Mouse (Mus musculus): ENCODE results near the gene Cyba. TPM values are rescaled to one million over a fixed set of nuclear protein-coding genes. Genes with fewer than 3 reads are reported as not detected.

Cyba gene
- polyA plus RNA-seq (2015; fragmentation: Nextera tagmentation; extraction: Ambion mirVana): 310 and 320 TPM in 2 replicates

- H3K4me3 ChIP-seq (replicated peaks): peak within 1 kb of the TSS; percentile 57
- peaks cover 50% of the 10 kb centered on the region for H3K4me1 ChIP-seq
- H3K4me2 ChIP-seq: peak within 1 kb of the TSS; percentile 77
- H3K36me3 ChIP-seq: peaks cover 38% of the 10 kb centered on the region
- 2% methylated on average over 45 of the region's 45 CpGs for WGBS
- peak within 1 kb of the TSS; percentile 71 for H3K27ac ChIP-seq
- ATAC-seq (replicated peaks; ENCODE audit: low FRiP score): peak; percentile 81
- no peaks in the 10 kb centered on the region for H3K27me3 ChIP-seq
- H3K9ac ChIP-seq: peak within 1 kb of the TSS; percentile 53
- H3K9me3 ChIP-seq (replicated peaks): no peaks in the 10 kb centered on the region
Observed at GRCm38 (mm10) chr8:122432443-122433268, at the start of gene Cyba. TSS of gene Cyba (minus strand) at chr8:122432930.

GRCm38 (mm10) chr8:122482448-122482847, 49.7 kb upstream of the Cyba start:
- 94% methylated on average over 8 of the region's 8 CpGs for WGBS
- Histone ChIP-seq H3K27me3 (no peaks in the 10 kb centered on the region), H3K4me2 (no peak overlapping the region), H3K27ac (no peak overlapping the region), H3K4me1 (no peaks in the 10 kb centered on the region), H3K4me3 (replicated peaks) (no peak overlapping the region), H3K9ac (no peak overlapping the region), H3K36me3 (peaks cover 95% of the 10 kb centered on the region), H3K9me3 (replicated peaks) (no peaks in the 10 kb centered on the region)
- no peak for ATAC-seq (replicated peaks; ENCODE audit: low FRiP score)

DNA sequence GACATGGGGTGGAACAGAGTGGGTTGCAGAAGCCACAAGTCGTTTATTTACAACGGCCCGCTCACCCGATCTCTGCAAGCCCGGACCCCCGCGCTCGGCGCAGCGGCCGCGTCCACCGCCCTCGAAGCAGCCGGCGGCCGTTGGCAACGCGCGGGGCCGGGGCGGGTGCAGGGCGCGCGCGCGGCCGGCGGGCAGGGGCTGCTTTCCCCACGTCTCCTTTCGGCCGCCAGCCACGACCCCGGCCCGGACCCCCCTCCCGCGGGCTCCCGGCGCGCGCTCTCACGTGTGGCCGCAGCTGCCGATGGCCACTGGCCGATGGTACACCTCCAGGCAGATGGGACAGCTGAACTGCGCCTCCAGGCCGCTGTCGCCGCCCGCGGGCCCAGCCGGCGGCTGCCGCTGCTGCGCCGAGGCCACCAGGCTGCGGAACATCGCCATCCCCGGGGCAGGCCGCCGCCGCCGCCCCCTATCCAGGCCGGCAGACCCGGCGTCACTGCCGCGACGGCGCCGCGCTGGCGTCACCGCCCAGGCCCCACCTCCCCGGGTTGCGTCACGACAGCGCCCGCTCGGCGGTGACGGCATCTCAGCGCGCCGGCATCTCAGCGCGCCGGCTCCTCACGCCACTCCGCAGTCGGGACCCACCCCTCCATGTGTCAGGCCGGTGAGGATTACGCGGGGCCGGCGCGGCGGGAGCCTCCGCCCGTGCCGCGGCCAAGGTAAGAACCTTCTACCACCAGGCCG, 43.0 kb upstream of the Cyba start, which contains the start of the genes Rnf166 and Ctu2:
TSS of gene Rnf166 (minus strand) at position 485 of the 741 bp plus-strand sequence.
TSS of gene Ctu2 (plus strand) at position 564 of the 741 bp plus-strand sequence.
- ATAC-seq (replicated peaks; ENCODE audit: low FRiP score): peak; percentile 92
- Histone ChIP-seq H3K27me3 (no peaks in the 10 kb centered on the region), H3K27ac (peak within 1 kb of the TSS; percentile 65), H3K4me2 (peak within 1 kb of the TSS; percentile 77), H3K4me1 (peaks cover 25% of the 10 kb centered on the region), H3K9me3 (replicated peaks) (no peaks in the 10 kb centered on the region), H3K4me3 (replicated peaks) (peak within 1 kb of the TSS; percentile 100), H3K36me3 (peaks cover 60% of the 10 kb centered on the region), H3K9ac (peak within 1 kb of the TSS; percentile 96)
- WGBS: under 1% methylated on average over 92 of the region's 103 CpGs

- Histone ChIP-seq H3K27ac (peak overlapping the region; percentile 65), H3K4me3 (replicated peaks) (peak overlapping the region; percentile 100), H3K9me3 (replicated peaks) (no peaks in the 10 kb centered on the region), H3K4me2 (peak overlapping the region; percentile 77), H3K4me1 (peaks cover 25% of the 10 kb centered on the region), H3K36me3 (peaks cover 61% of the 10 kb centered on the region), H3K9ac (peak overlapping the region; percentile 96), H3K27me3 (no peaks in the 10 kb centered on the region)
- WGBS: 5% methylated on average over 16 of the region's 16 CpGs
- peak; percentile 12; the same call in 1 of the 2 replicates for ATAC-seq (replicated peaks; ENCODE audit: low FRiP score)
Observed at GRCm38 (mm10) chr8:122474951-122475560, 42.3 kb upstream of the Cyba start.

DNA sequence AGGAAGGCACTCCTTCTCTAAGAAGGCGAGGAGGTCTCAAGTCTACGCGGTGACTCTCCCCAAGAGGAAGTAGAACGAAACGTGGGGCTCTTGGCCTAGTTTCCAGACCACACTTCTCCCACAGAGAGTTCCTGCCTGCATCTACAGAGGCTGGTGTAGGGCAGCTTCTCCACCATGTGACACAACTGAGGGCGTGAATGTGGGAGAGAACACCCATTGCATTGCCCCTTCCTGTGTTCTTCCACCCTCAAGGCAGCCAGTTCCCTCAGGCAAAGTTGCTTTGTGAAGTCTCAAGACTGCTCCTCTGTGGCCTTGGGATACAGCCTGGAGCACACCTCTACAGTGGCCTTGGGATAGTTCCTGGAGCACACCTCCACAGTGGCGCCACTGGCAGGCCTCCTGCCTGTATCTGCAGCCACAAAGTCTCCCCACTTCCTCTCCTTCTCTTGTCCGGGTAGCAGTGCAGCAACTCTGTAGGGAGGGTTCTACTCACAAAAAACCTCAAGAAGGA, 41.2 kb upstream of the Cyba start:
- Histone ChIP-seq H3K4me1 (peaks cover 25% of the 10 kb centered on the region), H3K27ac (no peak overlapping the region), H3K27me3 (no peaks in the 10 kb centered on the region), H3K4me3 (replicated peaks) (peak overlapping the region; percentile 100; the same call in 1 of the 2 replicates), H3K9me3 (replicated peaks) (no peaks in the 10 kb centered on the region), H3K36me3 (peaks cover 53% of the 10 kb centered on the region), H3K9ac (no peak overlapping the region), H3K4me2 (no peak overlapping the region)
- 91% methylated on average over 8 of the region's 8 CpGs for WGBS
- no peak for ATAC-seq (replicated peaks; ENCODE audit: low FRiP score)

DNA sequence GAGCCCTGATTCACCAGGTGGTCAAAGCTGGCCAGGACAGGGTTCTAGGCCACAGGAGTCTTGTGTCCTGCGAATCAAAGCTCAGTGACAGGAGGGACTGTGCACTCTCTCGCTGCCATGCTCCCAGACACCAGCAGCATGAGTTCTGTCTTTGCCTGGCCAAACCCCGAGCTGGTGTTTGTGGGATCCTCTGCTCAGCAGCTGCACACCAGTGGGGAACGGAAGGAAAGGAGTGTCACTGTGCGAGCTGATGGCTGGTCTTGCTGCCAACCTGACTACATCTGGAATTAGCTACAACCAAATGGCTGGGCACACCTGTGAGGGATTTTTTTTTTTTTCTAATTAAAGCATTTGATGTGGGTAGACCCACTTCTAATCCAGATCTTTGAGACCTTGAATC, 38.0 kb upstream of the Cyba start:
- Histone ChIP-seq H3K27me3 (no peaks in the 10 kb centered on the region), H3K9ac (no peak overlapping the region), H3K36me3 (peaks cover 69% of the 10 kb centered on the region), H3K4me3 (replicated peaks) (no peak overlapping the region), H3K27ac (no peak overlapping the region), H3K4me1 (peaks cover 15% of the 10 kb centered on the region), H3K9me3 (replicated peaks) (no peaks in the 10 kb centered on the region), H3K4me2 (no peak overlapping the region)
- WGBS: 87% methylated on average over 5 of the region's 5 CpGs
- no peak for ATAC-seq (replicated peaks; ENCODE audit: low FRiP score)

GRCm38 (mm10) chr8:122469965-122470364, 37.2 kb upstream of the Cyba start:
- H3K9ac ChIP-seq: no peak overlapping the region
- ATAC-seq (replicated peaks; ENCODE audit: low FRiP score): no peak
- no peak overlapping the region for H3K27ac ChIP-seq
- peaks cover 11% of the 10 kb centered on the region for H3K4me1 ChIP-seq
- H3K36me3 ChIP-seq: peaks cover 74% of the 10 kb centered on the region
- no peak overlapping the region for H3K4me3 ChIP-seq (replicated peaks)
- 87% methylated on average over 10 of the region's 10 CpGs for WGBS
- no peaks in the 10 kb centered on the region for H3K9me3 ChIP-seq (replicated peaks)
- no peaks in the 10 kb centered on the region for H3K27me3 ChIP-seq
- no peak overlapping the region for H3K4me2 ChIP-seq

GRCm38 (mm10) chr8:122469407-122469806, 36.7 kb upstream of the Cyba start:
- Histone ChIP-seq H3K4me2 (no peak overlapping the region), H3K9me3 (replicated peaks) (no peaks in the 10 kb centered on the region), H3K4me1 (peaks cover 6% of the 10 kb centered on the region), H3K27ac (no peak overlapping the region), H3K4me3 (replicated peaks) (no peak overlapping the region), H3K9ac (no peak overlapping the region), H3K27me3 (no peaks in the 10 kb centered on the region), H3K36me3 (peaks cover 74% of the 10 kb centered on the region)
- 73% methylated on average over 6 of the region's 6 CpGs for WGBS
- ATAC-seq (replicated peaks; ENCODE audit: low FRiP score): no peak

GRCm38 (mm10) chr8:122467816-122468215, 35.1 kb upstream of the Cyba start:
- no peak overlapping the region for H3K27ac ChIP-seq
- no peak overlapping the region for H3K4me3 ChIP-seq (replicated peaks)
- peaks cover 60% of the 10 kb centered on the region for H3K36me3 ChIP-seq
- no peak for ATAC-seq (replicated peaks; ENCODE audit: low FRiP score)
- H3K4me1 ChIP-seq: 0 out of 2 replicates have a peak, but pooled peaks cover 3% of the 10 kb centered on the region
- H3K9me3 ChIP-seq (replicated peaks): no peaks in the 10 kb centered on the region
- peaks cover 4% of the 10 kb centered on the region for H3K27me3 ChIP-seq
- no peak overlapping the region for H3K4me2 ChIP-seq
- WGBS: 91% methylated on average over 13 of the region's 13 CpGs
- H3K9ac ChIP-seq: no peak overlapping the region

GRCm38 (mm10) chr8:122464985-122465384, 32.3 kb upstream of the Cyba start:
- H3K4me3 ChIP-seq (replicated peaks): no peak overlapping the region
- H3K9ac ChIP-seq: no peak overlapping the region
- H3K36me3 ChIP-seq: peaks cover 40% of the 10 kb centered on the region
- no peak overlapping the region for H3K27ac ChIP-seq
- 67% methylated on average over 7 of the region's 7 CpGs for WGBS
- no peak overlapping the region for H3K4me2 ChIP-seq
- no peaks in the 10 kb centered on the region for H3K9me3 ChIP-seq (replicated peaks)
- peaks cover 32% of the 10 kb centered on the region for H3K27me3 ChIP-seq
- no peak for ATAC-seq (replicated peaks; ENCODE audit: low FRiP score)
- peaks cover 24% of the 10 kb centered on the region for H3K4me1 ChIP-seq

DNA sequence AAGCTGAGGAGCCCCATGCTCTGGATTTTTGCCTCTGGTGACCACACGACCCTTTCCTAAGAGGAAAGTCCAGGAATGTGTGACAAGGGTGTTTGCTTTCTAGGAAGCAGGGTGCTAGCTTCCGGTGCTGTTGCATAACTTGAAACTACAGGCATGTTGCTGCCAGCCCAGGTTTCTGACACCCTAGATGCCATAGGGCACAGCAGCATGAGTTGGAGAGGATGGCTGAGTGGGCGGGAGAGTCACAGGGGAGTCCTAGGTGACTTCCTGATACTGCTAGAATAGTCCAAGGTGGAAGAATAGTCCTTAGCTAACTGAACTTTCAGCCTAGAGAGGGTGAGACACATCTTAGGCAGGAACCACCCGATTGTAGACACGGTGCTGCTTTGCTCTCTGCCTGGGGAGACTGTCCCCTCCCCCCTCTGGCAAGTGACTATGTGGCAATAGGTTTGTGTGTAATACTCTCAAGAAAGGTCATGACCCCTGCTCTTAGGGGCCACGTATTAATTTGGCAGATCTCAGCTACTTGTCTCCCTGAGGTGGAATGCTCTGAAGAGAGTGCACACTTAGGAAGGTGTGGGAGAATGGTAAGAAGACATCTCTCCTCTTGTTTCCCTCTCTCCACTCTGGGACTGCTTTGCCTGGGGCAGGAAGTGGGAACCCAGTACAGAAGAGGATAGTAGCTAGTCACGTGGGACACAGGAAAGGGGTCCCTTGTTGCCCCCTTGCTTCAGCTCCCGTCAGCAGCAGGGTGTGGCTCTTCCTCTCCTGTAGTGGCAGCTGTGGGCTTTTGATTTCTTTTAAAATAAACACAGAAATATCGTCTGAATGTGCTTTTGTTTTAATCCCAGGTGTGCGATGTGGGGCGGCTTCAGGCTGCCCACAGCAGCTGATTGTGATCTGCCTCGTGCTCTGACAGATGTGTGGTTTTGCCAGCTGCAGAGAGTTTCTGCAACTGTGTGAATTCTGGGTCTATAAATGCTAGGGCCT, 31.2 kb upstream of the Cyba start:
- ATAC-seq (replicated peaks; ENCODE audit: low FRiP score): no peak

More for the DNA sequence above, 31.2 kb upstream of the Cyba start:
- peaks cover 37% of the 10 kb centered on the region for H3K36me3 ChIP-seq
- H3K4me3 ChIP-seq (replicated peaks): no peak overlapping the region
- no peak overlapping the region for H3K4me2 ChIP-seq
- H3K9ac ChIP-seq: no peak overlapping the region
- H3K27me3 ChIP-seq: peaks cover 42% of the 10 kb centered on the region
- H3K4me1 ChIP-seq: peaks cover 25% of the 10 kb centered on the region
- 47% methylated on average over 12 of the region's 12 CpGs for WGBS
- no peaks in the 10 kb centered on the region for H3K9me3 ChIP-seq (replicated peaks)
- H3K27ac ChIP-seq: no peak overlapping the region
